Mouse (Mus musculus) megakaryocyte-erythroid progenitor cell, adult 5-6 weeks (primary cell): ENCODE measurements around the gene Gabbr1. TPM values are rescaled to one million over a fixed set of nuclear protein-coding genes. Genes with fewer than 3 reads are reported as not detected.
"Not testable (repeated sequence)": the region's sequence is repeated elsewhere in the genome, so short reads cannot be mapped to it uniquely, and the experiment has no call there.

ENCODE experiments used
- ATAC-seq: replicated peaks from 2 replicates; pipeline ENCODE4 v1.8.0; 2016; ENCODE audit warnings: mild to moderate bottlenecking, inconsistent platforms; ENCODE audit not compliant: severe bottlenecking, poor library complexity, low FRiP score, low TSS enrichment
- total RNA-seq, 2 experiments: library from RNA; stranded (forward) in 1 of 2; stranded (reverse) in 1 of 2; fragments of 200-1000, 215-1000 nt in 1 of 2; fragments of >200 nt in 1 of 2; fragmentation: Nextera tagmentation in 1 of 2; gene quantifications; 2 replicates each; pipeline ENCODE4 v1.2.3; 2014 to 2017

Gabbr1 gene
- total RNA-seq (2014; fragmentation: Nextera tagmentation) (9.1 and 11.1 TPM in 2 replicates), total RNA-seq (2017) (0.91 and 0.99 TPM in 2 replicates)

DNA sequence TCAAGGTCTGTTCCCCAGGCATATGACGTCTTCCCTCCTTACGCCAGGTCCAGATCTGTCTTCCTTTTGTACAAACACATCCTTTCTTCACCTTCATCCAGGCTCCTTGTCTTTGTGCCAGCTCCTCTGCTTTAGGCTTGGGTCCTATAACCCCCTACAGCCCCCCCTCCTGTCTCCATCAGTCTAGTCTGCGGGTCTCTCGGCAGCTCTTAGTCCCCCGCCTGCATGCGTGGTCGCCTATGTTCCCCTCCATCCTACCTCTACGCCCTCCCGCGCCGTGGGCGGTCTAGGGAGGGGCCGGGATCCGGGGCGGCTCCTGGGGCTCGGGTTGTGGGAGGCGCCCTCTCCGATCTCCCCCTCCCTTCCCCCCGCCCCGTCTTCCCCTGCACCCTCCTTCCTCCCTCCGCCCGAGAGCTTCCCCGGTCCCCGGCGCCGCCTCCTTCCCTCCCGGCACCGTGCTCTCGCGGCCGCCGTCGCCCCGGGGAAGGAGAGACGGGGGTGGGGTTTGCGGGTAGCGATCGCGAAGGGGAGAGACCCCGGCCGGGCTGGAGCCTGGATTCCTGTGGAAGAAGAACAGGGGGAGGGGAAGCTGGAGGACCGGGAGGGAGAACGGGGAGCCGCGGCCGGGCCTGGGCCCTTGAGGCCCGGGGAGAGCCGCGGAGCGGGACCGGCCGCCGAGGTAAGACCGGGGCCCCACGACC is at the start of gene Gabbr1:
Gene Gabbr1 (plus strand): TSS at position 356 of the 701 bp plus-strand sequence.
- peak; percentile 72 for ATAC-seq

DNA sequence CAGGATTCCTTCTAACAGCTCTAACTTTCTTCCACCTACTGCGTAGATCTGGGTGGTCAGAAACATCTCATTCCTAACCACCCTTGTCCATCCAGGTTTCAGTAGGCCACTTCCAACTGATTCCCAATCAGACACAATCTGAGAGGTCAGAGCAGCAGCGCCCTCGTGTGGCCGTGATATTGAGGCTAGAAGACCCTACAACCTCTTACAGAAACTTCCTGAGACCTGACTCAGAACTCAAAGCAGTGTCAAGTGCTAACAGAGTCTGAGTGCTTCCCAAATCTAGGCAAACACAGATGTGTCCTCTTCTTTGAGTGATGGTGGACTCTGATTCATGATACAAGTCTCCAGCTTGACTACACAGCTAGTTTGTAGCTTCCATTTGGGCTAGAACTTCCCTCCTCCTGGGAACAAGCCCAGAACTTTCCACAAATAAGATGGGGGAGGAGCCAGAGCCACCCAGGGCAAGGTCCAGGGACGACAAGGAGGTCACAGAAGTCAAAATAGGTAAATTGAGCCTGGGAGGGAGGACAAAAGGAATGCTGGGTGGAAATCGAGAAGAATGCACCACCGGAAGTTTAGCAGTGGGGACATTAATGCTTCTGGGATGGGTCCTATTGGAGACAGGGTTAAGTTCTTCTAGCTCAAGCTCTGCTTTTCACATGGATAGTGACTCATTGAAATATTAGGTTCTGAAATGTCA is 48.6 kb upstream of the Gabbr1 start:
- no peak; the same call in 1 of the 2 replicates for ATAC-seq

GRCm38 (mm10) chr17:36998477-36998876 is 47.3 kb upstream of the Gabbr1 start:
- no peak for ATAC-seq

DNA sequence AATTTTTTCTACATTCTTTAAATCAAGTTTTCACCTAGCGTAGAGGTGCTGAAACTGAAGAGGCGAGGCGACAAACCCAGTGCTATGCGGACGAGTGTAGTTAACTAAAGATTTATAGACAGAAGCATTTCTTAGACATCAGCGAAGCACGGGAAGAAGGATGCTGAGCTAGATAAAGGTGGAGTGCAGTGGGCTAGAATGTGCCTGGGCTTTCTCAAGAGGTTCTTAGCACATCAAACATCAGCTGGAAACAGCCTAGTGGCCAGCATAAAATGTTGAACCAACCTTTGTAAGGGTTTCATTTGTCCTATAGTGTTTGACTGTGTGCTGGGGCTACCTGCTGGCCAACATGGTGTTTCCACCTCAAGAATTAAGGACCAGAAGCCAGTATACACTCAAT is 44.9 kb upstream of the Gabbr1 start, which contains the start of gene Zfp57:
Gene Zfp57 (plus strand): TSS at position 301 of the 400 bp plus-strand sequence.
- ATAC-seq: no peak

- ATAC-seq: peak; percentile 67
Measured at GRCm38 (mm10) chr17:37002364-37003330, 43.1 kb upstream of the Gabbr1 start.

DNA sequence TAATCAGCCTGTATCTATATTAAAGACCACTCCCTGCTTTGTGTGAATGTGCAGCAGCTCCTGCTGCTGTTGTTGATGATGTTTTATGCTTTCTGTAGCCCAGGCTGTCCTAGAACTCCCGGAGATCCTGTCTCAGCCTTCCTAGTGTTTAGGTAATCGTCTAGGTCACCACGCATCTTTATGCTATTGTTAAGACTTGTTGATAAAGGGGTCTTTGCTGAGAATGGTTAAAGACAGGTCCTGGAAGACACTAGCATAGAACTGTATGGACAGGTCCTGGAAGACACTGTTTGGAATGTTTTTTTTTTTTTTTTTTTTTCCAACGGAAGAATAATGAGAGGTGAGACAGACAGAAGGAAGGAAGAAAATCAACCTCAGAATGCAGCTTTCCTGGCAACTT is 42.4 kb upstream of the Gabbr1 start:
- no peak for ATAC-seq

GRCm38 (mm10) chr17:37008161-37008560 is 37.6 kb upstream of the Gabbr1 start:
- no peak for ATAC-seq

GRCm38 (mm10) chr17:37009460-37010042 is 36.2 kb upstream of the Gabbr1 start:
- 0 out of 2 replicates have a peak, but pooled peaks have one; percentile 26 for ATAC-seq

- ATAC-seq: no peak
Measured at GRCm38 (mm10) chr17:37011719-37012118, 34.0 kb upstream of the Gabbr1 start.

DNA sequence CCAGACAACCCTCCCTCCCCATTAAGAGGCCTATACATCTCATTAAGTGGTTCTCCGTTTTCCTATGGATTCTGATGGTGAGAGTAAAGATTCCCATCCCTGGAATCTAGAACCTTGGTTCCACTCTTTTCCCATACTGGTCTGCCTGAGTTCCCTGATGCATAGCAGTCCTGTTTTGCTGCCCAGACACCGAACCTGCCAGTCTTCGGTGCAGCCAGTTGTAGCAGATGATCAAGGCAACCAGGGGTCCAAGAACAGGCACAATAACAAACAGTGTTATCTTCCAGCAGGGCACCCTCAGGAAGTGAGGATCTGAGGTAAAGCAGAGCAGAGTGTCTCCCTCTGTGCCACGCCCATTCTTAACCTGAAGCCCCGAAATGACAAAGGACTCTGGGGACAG is 33.6 kb upstream of the Gabbr1 start:
- ATAC-seq: no peak

DNA sequence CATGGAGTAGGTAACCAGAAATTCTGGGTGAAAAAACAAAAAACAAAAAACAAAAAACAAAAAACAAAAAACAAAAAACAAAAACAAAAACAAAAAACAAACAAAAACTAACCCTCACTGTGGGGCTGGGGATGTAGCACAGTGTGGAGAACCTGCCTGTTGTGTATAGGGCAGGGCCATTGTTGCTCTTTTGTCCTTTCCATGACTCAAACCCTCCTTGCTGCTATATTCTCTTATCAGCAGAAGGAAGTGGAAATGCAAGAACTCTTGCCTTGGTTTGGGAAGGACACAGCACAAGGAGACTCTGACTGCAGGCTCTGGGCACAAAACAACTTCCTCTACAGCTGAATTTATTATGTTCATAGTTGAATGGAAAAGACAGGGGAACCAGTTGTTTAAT is 29.4 kb upstream of the Gabbr1 start:
- no peak for ATAC-seq

- ATAC-seq: no peak
Measured at GRCm38 (mm10) chr17:37018328-37018727, 27.4 kb upstream of the Gabbr1 start.

DNA sequence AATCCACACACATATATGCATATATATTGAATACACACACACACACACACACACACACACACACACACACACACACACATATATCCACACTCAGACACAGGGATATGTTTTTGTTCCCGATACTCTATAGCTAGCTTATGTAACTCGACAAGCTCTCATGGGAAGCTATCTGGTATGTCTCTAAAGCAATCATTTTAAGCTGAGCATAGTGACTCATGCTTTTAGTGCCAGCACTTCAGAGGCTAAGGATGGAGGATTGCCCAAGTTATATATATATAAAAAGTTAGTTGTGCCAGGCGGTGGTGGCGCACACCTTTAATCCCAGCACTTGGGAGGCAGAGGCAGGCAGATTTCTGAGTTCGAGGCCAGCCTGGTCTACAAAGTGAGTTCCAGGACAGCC is 26.5 kb upstream of the Gabbr1 start:
- ATAC-seq: not testable (repeated sequence)

- no peak for ATAC-seq
Measured at GRCm38 (mm10) chr17:37022628-37023576, 22.9 kb upstream of the Gabbr1 start, which contains the start of gene Mog. Mog (minus strand) TSS chr17:37023398.

GRCm38 (mm10) chr17:37026425-37026824 is 19.3 kb upstream of the Gabbr1 start:
- no peak for ATAC-seq

DNA sequence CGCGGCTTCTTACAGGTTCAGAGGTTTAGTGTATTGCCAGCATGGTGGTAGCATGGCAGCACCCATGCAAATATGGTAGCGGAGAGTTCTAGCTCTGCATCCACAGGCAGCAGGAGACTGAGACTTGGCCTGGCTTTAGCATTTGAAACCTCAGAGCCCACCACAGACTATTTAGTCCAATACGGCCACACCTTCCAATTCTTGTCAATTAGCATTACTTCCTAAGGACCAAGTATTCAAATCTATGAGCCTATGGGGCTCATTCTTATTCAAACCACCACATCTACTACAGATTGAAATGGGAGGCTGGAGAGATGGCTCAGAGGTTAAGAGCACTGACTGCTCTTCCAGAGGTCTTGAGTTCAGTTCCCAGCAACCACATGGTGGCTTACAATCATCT is 18.3 kb upstream of the Gabbr1 start:
- no peak for ATAC-seq

DNA sequence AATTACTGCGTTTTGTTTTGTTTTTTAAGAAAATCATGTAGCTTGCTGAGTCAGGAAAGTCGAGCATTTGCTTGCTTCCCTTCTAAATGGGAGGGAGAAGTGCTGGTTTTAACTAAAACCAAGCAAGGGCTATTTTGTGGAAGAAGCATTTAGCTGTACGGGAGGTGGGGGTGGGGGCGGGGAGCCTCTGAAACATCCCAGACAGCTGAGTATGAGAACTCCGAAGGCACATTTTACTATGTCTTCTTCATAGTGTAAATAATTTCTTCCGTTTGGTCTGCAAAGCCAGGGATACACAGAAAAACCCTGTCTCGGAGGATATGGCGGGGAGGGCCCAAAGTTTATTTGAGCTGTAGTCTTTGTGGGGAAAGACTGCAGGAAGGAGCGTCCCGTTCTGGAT is 17.6 kb upstream of the Gabbr1 start:
- no peak for ATAC-seq

DNA sequence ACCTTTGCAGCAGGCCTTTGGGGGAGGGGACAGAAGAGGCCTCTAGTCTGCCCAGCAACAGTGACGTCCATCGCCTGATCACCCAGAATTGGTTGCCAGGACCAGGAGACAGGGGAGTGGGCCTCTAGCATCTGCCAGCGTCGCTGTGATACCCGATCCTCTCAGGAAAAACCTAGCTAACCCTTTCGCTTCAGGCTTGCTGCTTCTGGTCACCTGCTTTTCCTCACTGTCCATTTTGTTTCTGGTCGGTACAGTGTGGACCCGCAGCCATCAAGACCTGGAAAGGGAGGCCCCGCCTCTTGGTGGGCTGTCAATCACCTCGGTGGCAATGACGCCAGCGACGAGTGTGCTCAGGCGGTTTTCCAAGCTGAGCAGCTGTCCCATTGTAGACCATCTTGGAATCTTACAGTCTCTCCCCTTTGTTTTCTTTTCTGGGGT is 17.1 kb upstream of the Gabbr1 start:
- peak; percentile 98 for ATAC-seq
